Mouse (Mus musculus) neural tube, embryonic 11.5 days (tissue): Measurements from ENCODE around the gene Rasgrf2. TPM values are rescaled to one million over a fixed set of nuclear protein-coding genes. Genes with fewer than 3 reads are reported as not detected.
A peak's percentile ranks its signal among the peaks of the same experiment; 100 is the strongest.

Source experiments
- ATAC-seq: fragments of 200-750 bp; cut with Nextera tagmentation; 2 replicates; pipeline ENCODE4 v1.8.0; 2017; ENCODE audit warnings: moderate number of reproducible peaks, mild to moderate bottlenecking, moderate TSS enrichment, moderate library complexity; ENCODE audit not compliant: insufficient read depth, low FRiP score, low TSS enrichment
- DNase-seq: peaks from one replicate; pipeline ENCODE4 v3.0.0-alpha.2; 2015; ENCODE audit warnings: low spot score
- H3K27ac ChIP-seq: fragments of 300-500 bp; sonication (generic); 2 replicates; pipeline ENCODE4 v1.5.1; 2014; ENCODE audit warnings: low read depth, mild to moderate bottlenecking, low read length
- H3K27me3 ChIP-seq: fragments of 300-500 bp; sonication (generic); 2 replicates; pipeline ENCODE4 v1.6.1; 2014; ENCODE audit warnings: mild to moderate bottlenecking, low read length, mixed read lengths; ENCODE audit not compliant: control insufficient read depth, insufficient read depth
- H3K36me3 ChIP-seq: fragments of 300-500 bp; sonication (generic); 2 replicates; pipeline ENCODE4 v1.6.1; 2014; ENCODE audit warnings: mild to moderate bottlenecking, low read length, moderate library complexity, mixed read lengths; ENCODE audit not compliant: control insufficient read depth, insufficient read depth
- H3K4me1 ChIP-seq: fragments of 300-500 bp; sonication (generic); 2 replicates; pipeline ENCODE4 v1.6.1; 2014; ENCODE audit warnings: low read length, mixed read lengths; ENCODE audit not compliant: control insufficient read depth, insufficient read depth
- H3K4me2 ChIP-seq: fragments of 300-500 bp; sonication (generic); 2 replicates; pipeline ENCODE4 v1.6.1; 2014; ENCODE audit warnings: low read depth, mild to moderate bottlenecking, moderate library complexity
- H3K4me3 ChIP-seq: fragments of 300-500 bp; sonication (generic); 2 replicates; pipeline ENCODE4 v1.5.1; 2014; ENCODE audit warnings: low read depth, low read length
- H3K9ac ChIP-seq: fragments of 300-500 bp; sonication (generic); 2 replicates; pipeline ENCODE4 v1.6.1; 2014; ENCODE audit warnings: mild to moderate bottlenecking, low read length
- H3K9me3 ChIP-seq: fragments of 300-500 bp; sonication (generic); 2 replicates; pipeline ENCODE4 v1.6.1; 2016; ENCODE audit warnings: low read length; ENCODE audit not compliant: control insufficient read depth
- WGBS: fragments of 180-500 bp; shearing (Covaris S2); extraction: QIAGEN DNeasy Blood & Tissue Kit; methylation state at CpG from one replicate; pipeline ENCODE4 v1.1.7; 2014; 5-methylcytosine and 5-hydroxymethylcytosine counted together
- polyA plus RNA-seq: library from polyadenylated mRNA; unstranded; fragments of >200 nt; fragmentation: Nextera tagmentation; extraction: Ambion mirVana; gene quantifications from 2 replicates; pipeline ENCODE4 v1.2.1, GENCODE M21; 2014

Rasgrf2 gene
- polyA plus RNA-seq, 1 experiment from 2014 or later, result 0.04 TPM

- WGBS, result 79% methylated on average over 6 of the region's 6 CpGs
- Histone ChIP-seq H3K36me3 (no peaks in the 10 kb centered on the region), H3K9ac (no peak overlapping the region), H3K4me1 (no peaks in the 10 kb centered on the region), H3K27me3 (no peaks in the 10 kb centered on the region), H3K4me2 (no peak overlapping the region), H3K27ac (no peak overlapping the region), H3K4me3 (no peak overlapping the region), H3K9me3 (no peaks in the 10 kb centered on the region)
- ATAC-seq (0 out of 2 replicates have a peak, but pooled peaks have one; percentile 27), DNase-seq (no peak)
These were observed 238.3 kb downstream of the Rasgrf2 start for GRCm38 (mm10) chr13:91893132-91893531.

GRCm38 (mm10) chr13:91890031-91890619, 241.3 kb downstream of the Rasgrf2 start:
- H3K36me3 ChIP-seq, result no peaks in the 10 kb centered on the region
- H3K4me2 ChIP-seq, result no peak overlapping the region
- H3K9ac ChIP-seq, result no peak overlapping the region
- no peak for ATAC-seq
- DNase-seq, result no peak
- H3K9me3 ChIP-seq, result no peaks in the 10 kb centered on the region
- 92% methylated on average over 6 of the region's 6 CpGs for WGBS
- no peaks in the 10 kb centered on the region for H3K27me3 ChIP-seq
- H3K4me1 ChIP-seq, result no peaks in the 10 kb centered on the region
- H3K4me3 ChIP-seq, result no peak overlapping the region
- H3K27ac ChIP-seq, result no peak overlapping the region

- Histone ChIP-seq H3K4me3 (no peak overlapping the region), H3K27ac (no peak overlapping the region), H3K4me1 (no peaks in the 10 kb centered on the region), H3K9ac (no peak overlapping the region), H3K9me3 (no peaks in the 10 kb centered on the region), H3K27me3 (no peaks in the 10 kb centered on the region), H3K36me3 (no peaks in the 10 kb centered on the region), H3K4me2 (no peak overlapping the region)
- DNase-seq (no peak), ATAC-seq (no peak)
- 87% methylated on average over 5 of the region's 5 CpGs for WGBS
These were observed 246.6 kb downstream of the Rasgrf2 start for GRCm38 (mm10) chr13:91884714-91885386.

GRCm38 (mm10) chr13:91881837-91882480, 249.5 kb downstream of the Rasgrf2 start:
- H3K9me3 ChIP-seq, result no peaks in the 10 kb centered on the region
- ATAC-seq, result no peak
- no peak overlapping the region for H3K9ac ChIP-seq
- no peak overlapping the region for H3K4me2 ChIP-seq
- 63% methylated on average over 9 of the region's 9 CpGs for WGBS
- DNase-seq, result peak; percentile 63
- no peak overlapping the region for H3K4me3 ChIP-seq
- no peaks in the 10 kb centered on the region for H3K36me3 ChIP-seq
- no peak overlapping the region for H3K27ac ChIP-seq
- H3K4me1 ChIP-seq, result no peaks in the 10 kb centered on the region
- H3K27me3 ChIP-seq, result no peaks in the 10 kb centered on the region

GRCm38 (mm10) chr13:91880256-91880655, 251.2 kb downstream of the Rasgrf2 start:
- no peak overlapping the region for H3K4me2 ChIP-seq
- H3K27me3 ChIP-seq, result no peaks in the 10 kb centered on the region
- DNase-seq (no peak), ATAC-seq (no peak)
- no peak overlapping the region for H3K27ac ChIP-seq
- no peaks in the 10 kb centered on the region for H3K4me1 ChIP-seq
- 93% methylated on average over 4 of the region's 4 CpGs for WGBS
- H3K4me3 ChIP-seq, result no peak overlapping the region
- no peaks in the 10 kb centered on the region for H3K9me3 ChIP-seq
- H3K36me3 ChIP-seq, result no peaks in the 10 kb centered on the region
- H3K9ac ChIP-seq, result no peak overlapping the region

GRCm38 (mm10) chr13:91877996-91878395, 253.5 kb downstream of the Rasgrf2 start:
- DNase-seq (no peak), ATAC-seq (no peak)
- WGBS, result 82% methylated on average over 3 of the region's 3 CpGs
- no peaks in the 10 kb centered on the region for H3K27me3 ChIP-seq
- H3K9ac ChIP-seq, result no peak overlapping the region
- no peak overlapping the region for H3K27ac ChIP-seq
- no peak overlapping the region for H3K4me2 ChIP-seq
- H3K36me3 ChIP-seq, result no peaks in the 10 kb centered on the region
- no peak overlapping the region for H3K4me3 ChIP-seq
- no peaks in the 10 kb centered on the region for H3K9me3 ChIP-seq
- H3K4me1 ChIP-seq, result no peaks in the 10 kb centered on the region

- DNase-seq (no peak), ATAC-seq (no peak)
- Histone ChIP-seq H3K4me3 (no peak overlapping the region), H3K4me1 (no peaks in the 10 kb centered on the region), H3K27ac (no peak overlapping the region), H3K27me3 (no peaks in the 10 kb centered on the region), H3K4me2 (no peak overlapping the region), H3K36me3 (no peaks in the 10 kb centered on the region), H3K9me3 (no peaks in the 10 kb centered on the region), H3K9ac (no peak overlapping the region)
- 90% methylated on average over 10 of the region's 10 CpGs for WGBS
These were observed 254.1 kb downstream of the Rasgrf2 start for GRCm38 (mm10) chr13:91877350-91877749.

- H3K4me1 ChIP-seq, result no peaks in the 10 kb centered on the region
- DNase-seq (no peak), ATAC-seq (no peak)
- H3K27ac ChIP-seq, result no peak within 1 kb of the TSS
- no peak within 1 kb of the TSS for H3K4me2 ChIP-seq
- whole genome bisulfite sequencing, result 79% methylated on average over 5 of the region's 5 CpGs
- H3K9me3 ChIP-seq, result no peaks in the 10 kb centered on the region
- no peak within 1 kb of the TSS for H3K4me3 ChIP-seq
- no peaks in the 10 kb centered on the region for H3K27me3 ChIP-seq
- H3K9ac ChIP-seq, result no peak within 1 kb of the TSS
- H3K36me3 ChIP-seq, result no peaks in the 10 kb centered on the region
These were observed 254.6 kb downstream of the Rasgrf2 start, which contains the start of gene Ckmt2 for GRCm38 (mm10) chr13:91876741-91877349. Gene Ckmt2 (minus strand): TSS chr13:91876885.
